Mouse (Mus musculus) layer of hippocampus, postnatal 10 days (tissue): ENCODE results near the gene Aldh1a1. TPM values are rescaled to one million over a fixed set of nuclear protein-coding genes. Genes with fewer than 3 reads are reported as not detected.

Source experiments
- DNase-seq, 2 experiments: peaks; one replicate each; pipeline ENCODE4 v3.0.0; 2021; ENCODE audit warnings: low spot score in 2 of 2
- total RNA-seq, 2 experiments: library from RNA; stranded (reverse); gene quantifications; 2 replicates each; pipeline ENCODE4 v1.2.3; 2021

Aldh1a1 gene
- total RNA-seq, 2 experiments from 2014 or later: 22.3 to 24.4 TPM

DNA sequence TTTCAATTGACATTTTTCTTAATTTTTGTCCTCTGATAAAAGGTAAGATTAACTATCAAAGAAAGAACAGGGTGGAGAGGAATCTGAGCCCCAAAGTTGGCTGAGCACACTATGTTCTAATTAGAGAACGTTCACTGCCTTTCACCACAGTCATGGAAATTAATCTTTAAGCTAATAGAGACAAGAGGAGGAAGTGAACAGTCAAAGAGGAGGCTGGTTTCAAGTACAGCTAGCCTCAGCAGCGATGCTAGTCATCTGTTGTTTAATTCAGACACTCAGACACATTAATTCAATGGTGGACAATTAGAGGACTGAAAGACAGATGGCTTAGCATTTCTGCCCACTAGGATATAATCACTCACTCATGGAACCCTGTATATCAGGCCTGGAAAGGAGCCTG is 157.5 kb downstream of the Aldh1a1 start:
- DNase-seq: no peak

DNA sequence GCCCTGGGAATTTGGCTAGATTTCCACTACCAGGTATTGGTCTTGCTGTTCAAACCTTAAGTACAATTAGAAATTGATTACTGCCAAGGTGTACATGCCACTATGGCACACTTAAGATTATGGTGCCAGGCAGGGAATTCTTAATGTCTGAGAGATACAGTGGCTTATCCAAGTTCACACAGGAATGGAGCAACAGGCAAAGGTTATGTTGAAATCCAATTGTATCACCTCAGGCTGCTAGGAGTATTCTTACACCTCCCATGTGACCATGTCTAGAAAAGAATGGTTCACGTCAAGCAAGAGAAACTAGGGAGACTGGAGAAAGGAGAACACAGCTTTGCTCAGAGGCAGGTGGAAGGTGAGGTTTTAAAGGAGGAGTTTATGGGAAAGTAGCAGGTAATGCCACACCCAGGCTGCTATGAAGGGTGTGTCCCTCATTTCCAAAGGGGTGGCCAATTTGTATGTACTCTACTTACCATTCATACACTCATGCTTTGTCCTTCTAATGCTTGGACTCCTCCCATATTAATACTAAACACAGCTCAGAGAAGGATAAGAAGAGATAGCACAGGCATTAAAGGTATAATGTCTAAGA is 160.7 kb downstream of the Aldh1a1 start:
- DNase-seq: no peak

DNA sequence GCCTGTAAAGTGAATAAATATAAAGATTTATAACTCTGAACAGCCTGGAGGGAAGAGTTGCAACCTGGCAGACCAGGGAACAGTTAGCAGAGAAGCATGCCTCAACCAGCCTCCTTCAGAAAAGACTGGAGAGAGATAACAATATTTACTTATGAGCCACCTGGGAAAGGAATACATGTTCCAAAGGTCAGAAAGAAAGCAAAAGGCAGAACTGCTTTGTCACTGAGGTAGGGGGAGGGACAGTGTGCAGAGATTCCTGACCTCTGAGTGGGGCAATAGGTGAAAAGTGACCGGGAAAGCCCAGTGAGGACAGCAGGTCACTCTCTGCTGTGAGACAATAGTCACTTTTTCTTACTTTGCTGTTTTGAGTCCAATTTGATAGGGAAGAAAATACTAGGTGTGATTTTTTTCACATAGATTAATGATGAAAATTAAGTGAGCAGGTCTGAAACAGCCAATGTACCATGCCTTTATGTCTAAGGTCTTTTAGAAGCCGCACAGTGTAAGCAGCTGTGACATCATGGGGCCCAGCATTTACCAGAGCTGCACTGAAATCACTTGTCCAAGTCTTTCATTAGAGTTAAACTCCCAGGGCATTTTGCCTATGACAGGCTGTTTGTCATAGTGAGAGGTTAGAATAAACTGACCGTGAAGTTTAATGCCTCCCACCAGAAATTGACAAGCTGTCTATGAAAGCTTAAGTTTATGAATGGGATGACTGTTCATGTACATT is 161.8 kb downstream of the Aldh1a1 start:
- DNase-seq: no peak

DNA sequence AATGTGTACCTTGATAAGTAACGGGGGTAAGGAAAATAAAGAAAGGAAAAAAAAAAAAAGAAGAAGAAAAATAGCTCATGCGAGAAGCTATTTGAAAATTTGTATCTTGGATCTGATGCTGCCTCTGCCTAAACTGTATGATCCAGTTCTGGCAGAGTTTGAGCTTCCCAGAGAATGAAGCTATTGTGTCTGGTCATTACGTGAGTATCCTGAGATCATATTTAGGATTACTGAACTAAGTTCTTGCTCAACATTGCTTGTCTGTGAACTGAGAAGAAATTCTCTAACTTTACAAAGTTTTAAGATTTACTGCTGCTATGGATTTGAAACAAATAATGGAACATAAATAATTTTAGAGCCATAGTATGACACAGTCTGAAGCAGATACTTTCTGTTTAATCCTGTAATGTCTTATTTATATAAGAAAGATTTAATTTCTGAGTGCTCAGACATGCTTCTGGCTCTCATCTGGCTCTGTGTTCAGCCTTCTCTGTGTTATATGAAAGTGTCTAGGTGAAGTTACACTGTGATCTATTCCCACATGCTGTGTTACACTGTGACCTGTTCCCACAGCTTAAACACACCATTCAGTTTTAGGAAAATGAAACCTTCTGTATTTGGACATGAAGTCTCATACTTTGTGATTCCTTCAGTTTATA is 185.3 kb downstream of the Aldh1a1 start:
- no peak for DNase-seq

Other genes with a start within 250 kb of the Aldh1a1 start
- gene Anxa1, start 101.8 kb upstream of the Aldh1a1 start, total RNA-seq: 1 to 10 TPM; 1.8 to 2.2 TPM
- under 1 TPM; 0.58 to 0.96 TPM for gene Aldh1a7, start 234.8 kb downstream of the Aldh1a1 start, total RNA-seq